Mouse (Mus musculus) urinary bladder, adult 18-20 months (tissue): ENCODE measurements at regions not wholly inside any gene's neighbourhood (a gene's known extent, or its start where the extent isn't known, plus 50 kb on each side); places are given as distances from the start of the nearest gene placed in this dataset.
A peak's percentile ranks its signal among the peaks of the same experiment; 100 is the strongest.

Experiments
- DNase-seq, 2 experiments: peaks; one replicate each; pipeline ENCODE4 v3.0.0; 2022; ENCODE audit warnings: low spot score in 2 of 2, mixed read lengths in 2 of 2

DNA sequence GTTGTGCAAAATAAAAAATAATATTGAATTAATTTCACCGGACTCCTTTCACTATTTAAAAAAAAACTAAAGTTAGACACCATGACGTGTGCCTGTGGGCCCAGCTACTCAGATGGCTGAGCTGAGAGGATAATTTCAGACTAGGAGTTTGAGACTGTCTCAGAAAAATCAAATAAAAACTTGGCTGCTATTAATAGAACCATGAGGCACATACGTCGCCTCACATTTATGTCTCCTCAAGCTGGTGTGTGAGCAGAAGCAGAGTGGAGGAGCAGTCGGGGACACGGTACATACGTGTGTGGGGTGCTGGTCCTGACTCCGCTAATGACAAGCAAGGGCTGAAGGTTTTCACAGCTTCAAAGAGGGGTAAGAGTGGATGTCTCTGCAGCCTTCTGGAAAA lies 52.8 kb upstream of the Dmrtb1 start:
- DNase-seq, result no peak

DNA sequence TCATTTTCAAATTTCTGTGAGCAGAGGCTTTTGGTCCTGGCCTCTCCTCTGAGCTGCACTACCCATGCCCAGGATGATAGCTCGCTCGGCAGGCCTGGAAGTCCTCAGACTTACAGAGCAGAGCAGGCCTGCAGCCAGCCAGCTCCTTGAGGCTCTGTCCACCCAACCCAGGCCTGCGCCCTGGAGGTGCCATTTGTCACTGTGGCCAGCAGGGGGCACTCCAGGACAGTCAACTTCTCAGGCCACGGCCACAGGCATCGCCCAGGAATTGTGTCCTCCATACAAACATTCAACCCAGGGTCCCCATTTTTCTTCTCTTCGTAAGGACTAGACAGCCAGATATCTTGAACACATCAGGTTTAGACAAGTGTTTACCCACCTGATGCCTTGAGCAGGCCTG lies 53.9 kb upstream of the Dmrtb1 start:
- peak; percentile 66 to 77 for DNase-seq

DNA sequence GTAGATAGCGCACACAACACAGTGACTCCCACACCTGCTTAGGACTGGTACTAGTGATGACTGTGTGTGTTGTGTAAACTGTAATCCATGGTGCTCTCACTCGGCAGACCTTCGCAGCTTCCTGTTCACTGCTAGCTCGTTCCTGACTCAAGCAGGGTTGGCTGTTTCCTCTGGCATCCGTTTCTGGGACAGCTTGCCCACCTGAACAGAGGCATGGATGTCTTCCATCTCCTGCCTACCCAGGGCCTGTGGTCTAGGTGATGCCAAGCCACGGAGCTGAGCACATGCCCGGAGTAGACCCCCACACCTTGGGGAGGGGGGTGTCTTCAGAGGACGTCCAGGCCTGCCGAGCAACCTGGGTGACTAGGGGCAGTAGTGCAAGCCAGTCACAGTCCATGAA lies 54.7 kb upstream of the Dmrtb1 start:
- DNase-seq, result no peak

DNA sequence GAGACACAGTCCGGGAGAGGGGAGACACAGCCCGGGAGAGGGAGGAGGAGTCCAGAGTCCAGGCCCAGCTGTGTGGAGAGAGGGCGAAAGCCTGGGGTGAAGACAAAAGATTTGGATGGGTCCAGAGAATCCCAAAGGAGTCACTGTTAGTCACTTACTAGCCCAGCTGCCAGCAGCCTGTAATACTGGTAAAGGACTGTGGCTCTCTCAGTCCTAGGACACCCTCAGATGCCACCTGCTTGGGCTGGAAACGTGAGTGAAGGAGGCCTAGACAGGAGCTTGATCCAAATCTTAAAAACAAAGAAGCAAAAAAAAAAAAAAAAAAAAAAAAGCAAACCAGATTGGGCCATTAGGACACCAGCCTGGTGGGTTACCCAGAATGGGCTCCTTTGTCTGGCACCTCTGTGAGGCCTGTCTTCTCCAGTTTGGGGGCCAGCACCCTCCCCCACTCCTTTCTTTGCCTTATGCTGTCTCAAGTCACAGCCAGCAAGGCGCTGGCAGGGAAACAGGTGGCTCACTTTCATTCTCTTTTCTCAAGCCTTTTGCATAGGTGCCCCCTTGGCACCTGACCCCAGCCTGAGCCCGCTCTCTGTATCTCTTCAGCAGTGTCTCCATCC lies 55.9 kb upstream of the Dmrtb1 start:
- DNase-seq, result no peak

DNA sequence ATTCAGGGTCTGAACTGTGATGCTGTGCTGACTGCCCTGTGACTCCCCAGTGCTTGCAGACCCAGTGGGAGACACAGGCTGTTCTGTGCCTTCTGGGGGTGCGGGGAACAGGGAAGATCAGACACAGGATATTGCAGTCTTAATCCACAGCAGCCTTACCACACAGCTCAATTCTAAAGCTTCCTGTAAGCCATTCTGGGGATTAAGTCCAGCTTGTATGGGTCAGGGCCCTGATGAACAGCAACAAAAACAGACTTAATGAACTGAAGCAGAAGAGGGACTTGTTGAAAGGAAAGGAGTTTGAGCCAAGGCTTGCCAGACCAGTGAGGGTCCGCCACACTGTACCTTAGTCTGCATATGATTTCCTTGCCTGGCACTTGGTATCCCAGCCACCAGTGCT lies 58.4 kb upstream of the Lrp8 start:
- no peak for DNase-seq

DNA sequence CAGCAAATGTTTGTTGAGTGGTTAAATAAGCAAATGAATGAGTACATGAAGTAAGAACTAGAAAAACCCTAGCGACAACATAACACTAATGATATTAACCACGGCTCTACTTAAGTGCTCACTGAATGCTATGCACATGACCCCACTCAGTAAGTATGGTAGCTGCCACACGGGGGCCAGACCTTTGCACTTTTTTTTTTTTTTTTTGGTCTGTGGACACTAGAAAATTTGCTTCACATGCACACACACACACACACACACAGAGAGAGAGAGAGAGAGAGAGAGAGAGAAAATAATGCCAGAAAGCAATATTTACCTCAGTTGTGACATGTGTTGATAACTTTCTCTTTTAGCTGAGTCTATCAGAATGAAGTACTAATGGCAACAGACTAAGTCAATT lies 55.7 kb upstream of the Lrp8 start:
- no peak for DNase-seq

- DNase-seq, result no peak
These were observed 55.1 kb upstream of the Lrp8 start for GRCm38 (mm10) chr4:107746923-107747431.

DNA sequence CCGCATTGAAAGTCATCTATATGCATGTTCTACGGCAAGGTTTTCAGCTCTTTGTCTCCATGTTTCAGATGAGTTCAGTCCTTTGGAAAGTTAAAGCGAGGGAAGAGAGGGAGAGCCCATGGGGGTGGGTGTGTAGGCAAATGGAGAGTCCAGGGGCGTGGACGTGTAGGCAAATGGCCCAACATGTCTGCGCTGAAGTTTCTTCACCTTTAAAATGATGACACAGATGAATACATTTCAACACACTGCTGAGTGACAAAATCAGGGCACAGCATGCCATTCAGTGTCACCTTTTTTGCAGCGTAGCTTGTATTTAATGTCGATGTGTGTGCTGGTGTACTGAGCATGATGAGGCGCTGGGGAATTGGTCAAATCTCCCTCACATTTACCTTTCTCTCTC lies 54.6 kb upstream of the Lrp8 start:
- no peak for DNase-seq

- DNase-seq, result no peak
These were observed 54.0 kb upstream of the Lrp8 start for GRCm38 (mm10) chr4:107747907-107748628.

- DNase-seq, result no peak
These were observed 53.0 kb upstream of the Lrp8 start for GRCm38 (mm10) chr4:107749045-107749444.

DNA sequence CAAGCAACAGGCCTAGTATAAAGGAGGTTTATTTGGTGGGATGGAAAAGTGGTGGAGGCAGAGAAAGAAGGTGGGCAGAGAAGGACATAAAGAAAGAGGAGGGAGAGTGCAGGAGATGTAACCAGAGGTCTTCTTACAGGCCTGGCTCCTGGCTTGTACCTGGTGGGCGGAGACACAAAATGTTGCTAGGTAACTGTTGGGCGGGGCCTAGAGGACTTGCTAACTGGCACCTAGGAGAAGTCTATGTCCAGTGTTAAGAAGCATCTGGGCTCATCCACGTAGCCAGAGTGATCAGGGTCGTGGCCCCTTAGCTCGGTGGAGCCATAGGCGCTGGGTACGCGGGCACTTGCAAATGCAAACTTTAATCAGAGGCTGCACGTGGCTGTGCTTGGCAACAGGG lies 52.0 kb upstream of the Lrp8 start:
- DNase-seq, result no peak
